Mouse (Mus musculus) left cerebral cortex, postnatal 14 days (tissue): Measurements from ENCODE around the gene Atp13a4. TPM values are rescaled to one million over a fixed set of nuclear protein-coding genes. Genes with fewer than 3 reads are reported as not detected.
A peak's percentile ranks its signal among the peaks of the same experiment; 100 is the strongest.

Experiments used
- DNase-seq, 2 experiments: peaks; one replicate each; pipeline ENCODE4 v3.0.0; 2021 to 2022; ENCODE audit warnings: low spot score in 2 of 2, mixed read lengths in 1 of 2
- intact Hi-C: fragments of 180-260 bp; cut with DNase I; formaldehyde crosslinking; loops from one replicate; pipeline ENCODE4 v1.15.1; 2025
- total RNA-seq, 2 experiments: library from RNA; stranded (reverse); gene quantifications; 2 replicates each; pipeline ENCODE4 v1.2.3; 2021

Atp13a4 gene
- total RNA-seq, 2 experiments from 2014 or later, result 9.1 to 10.7 TPM

- intact Hi-C loops, result no loop called here
- peak in 1 of 2 experiments; percentile 33 for DNase-seq
Measured at GRCm38 (mm10) chr16:29504671-29505070, 40.0 kb downstream of the Atp13a4 start.

- intact Hi-C loops, result no loop called here
- DNase-seq, result peak; percentile 4 to 10
Measured at GRCm38 (mm10) chr16:29504198-29504597, 40.5 kb downstream of the Atp13a4 start.

- intact Hi-C loops, result no loop called here
- DNase-seq, result no peak
Measured at GRCm38 (mm10) chr16:29491031-29491430, 53.6 kb downstream of the Atp13a4 start.

GRCm38 (mm10) chr16:29481439-29481838 is 63.2 kb downstream of the Atp13a4 start:
- DNase-seq, result no peak
- intact Hi-C loops, result no loop called here

GRCm38 (mm10) chr16:29480396-29480795 is 64.3 kb downstream of the Atp13a4 start:
- intact Hi-C loops, result no loop called here
- no peak for DNase-seq

- DNase-seq, result no peak
- intact Hi-C loops, result no loop called here
Measured at GRCm38 (mm10) chr16:29463798-29464197, 80.9 kb downstream of the Atp13a4 start.

- DNase-seq, result no peak
- intact Hi-C loops, result loop anchor here (5.0 kb wide), 1 partner anchor 98 kb away; no protein-coding TSS in a partner anchor
Measured at GRCm38 (mm10) chr16:29459331-29459730, 85.3 kb downstream of the Atp13a4 start.

- DNase-seq, result peak in 1 of 2 experiments; percentile 42
- intact Hi-C loops, result loop anchor here (5.0 kb wide), 1 partner anchor 100 kb away; no protein-coding TSS in a partner anchor
Measured at GRCm38 (mm10) chr16:29456851-29457250, 87.8 kb downstream of the Atp13a4 start.

GRCm38 (mm10) chr16:29453282-29453681 is 91.4 kb downstream of the Atp13a4 start:
- intact Hi-C loops, result no loop called here

GRCm38 (mm10) chr16:29451706-29452105 is 93.0 kb downstream of the Atp13a4 start:
- peak; percentile 52 to 70 for DNase-seq
- intact Hi-C loops, result no loop called here

More at GRCm38 (mm10) chr16:29453282-29453681, 91.4 kb downstream of the Atp13a4 start:
- DNase-seq, result no peak

GRCm38 (mm10) chr16:29442126-29442525 is 102.5 kb downstream of the Atp13a4 start:
- no peak for DNase-seq
- intact Hi-C loops, result no loop called here

GRCm38 (mm10) chr16:29441405-29441985 is 103.2 kb downstream of the Atp13a4 start:
- DNase-seq, result peak; percentile 11 to 12

GRCm38 (mm10) chr16:29438045-29438444 is 106.6 kb downstream of the Atp13a4 start:
- DNase-seq, result no peak
- intact Hi-C loops, result loop anchor here (10.0 kb wide), 1 partner anchor 593 kb away; no protein-coding TSS in a partner anchor

More at GRCm38 (mm10) chr16:29441405-29441985, 103.2 kb downstream of the Atp13a4 start:
- intact Hi-C loops, result no loop called here

- intact Hi-C loops, result loop anchor here (10.0 kb wide), 1 partner anchor 591 kb away; no protein-coding TSS in a partner anchor
Measured at GRCm38 (mm10) chr16:29435746-29436145, 108.9 kb downstream of the Atp13a4 start.

GRCm38 (mm10) chr16:29434712-29435111 is 110.0 kb downstream of the Atp13a4 start:
- peak; percentile 66 to 67 for DNase-seq
- intact Hi-C loops, result loop anchor here (10.0 kb wide), 1 partner anchor 590 kb away; no protein-coding TSS in a partner anchor

More at GRCm38 (mm10) chr16:29435746-29436145, 108.9 kb downstream of the Atp13a4 start:
- DNase-seq, result no peak

GRCm38 (mm10) chr16:29414822-29415221 is 129.8 kb downstream of the Atp13a4 start:
- peak in 1 of 2 experiments; percentile 13 for DNase-seq
- intact Hi-C loops, result no loop called here

- intact Hi-C loops, result no loop called here
- no peak for DNase-seq
Measured at GRCm38 (mm10) chr16:29407319-29407718, 137.3 kb downstream of the Atp13a4 start.

- intact Hi-C loops, result no loop called here
Measured at GRCm38 (mm10) chr16:29399079-29399478, 145.6 kb downstream of the Atp13a4 start.

GRCm38 (mm10) chr16:29384781-29385180 is 159.9 kb downstream of the Atp13a4 start:
- DNase-seq, result no peak
- intact Hi-C loops, result no loop called here

More at GRCm38 (mm10) chr16:29399079-29399478, 145.6 kb downstream of the Atp13a4 start:
- DNase-seq, result no peak

GRCm38 (mm10) chr16:29378458-29378857 is 166.2 kb downstream of the Atp13a4 start, which contains the start of gene Atp13a5:
TSS of gene Atp13a5 (minus strand) at chr16:29378732.
- DNase-seq, result no peak
- intact Hi-C loops, result no loop called here

- peak in 1 of 2 experiments; percentile 22 for DNase-seq
- intact Hi-C loops, result no loop called here
Measured at GRCm38 (mm10) chr16:29374636-29375035, 170.0 kb downstream of the Atp13a4 start.
